Mouse (Mus musculus) liver, adult 2 months (tissue): ENCODE measurements around the gene Slc30a2. TPM values are rescaled to one million over a fixed set of nuclear protein-coding genes. Genes with fewer than 3 reads are reported as not detected.
"Not testable (repeated sequence)": the region's sequence is repeated elsewhere in the genome, so short reads cannot be mapped to it uniquely, and the experiment has no call there.

Source experiments
- DNase-seq: peaks from one replicate; pipeline ENCODE4 v3.0.0-alpha.2; 2011; ENCODE audit warnings: low read depth, low spot score; ENCODE audit errors: extremely low read depth
- H3K27ac ChIP-seq: fragments of 200-500 bp; replicated peaks from 2 replicates; pipeline ENCODE4 v1.5.1; 2012; ENCODE audit warnings: low read depth, mild to moderate bottlenecking, control low read depth, inconsistent platforms, low read length; ENCODE audit not compliant: insufficient read depth
- H3K27me3 ChIP-seq: fragments of 200-500 bp; 2 replicates; pipeline ENCODE4 v1.6.1; 2012; ENCODE audit warnings: mild to moderate bottlenecking, moderate library complexity, low read length, inconsistent platforms; ENCODE audit not compliant: control insufficient read depth, insufficient read depth
- H3K36me3 ChIP-seq: fragments of 200-500 bp; 2 replicates; pipeline ENCODE4 v1.6.1; 2012; ENCODE audit warnings: low read length, inconsistent platforms; ENCODE audit not compliant: control insufficient read depth, insufficient read depth
- H3K4me1 ChIP-seq: fragments of 200-500 bp; 2 replicates; pipeline ENCODE4 v1.6.1; 2011; ENCODE audit warnings: low read length; ENCODE audit not compliant: control insufficient read depth, insufficient read depth
- H3K4me3 ChIP-seq: fragments of 200-500 bp; 2 replicates; pipeline ENCODE4 v1.5.1; 2011; ENCODE audit warnings: low read depth, mild to moderate bottlenecking, control low read depth, low read length, moderate library complexity; ENCODE audit not compliant: insufficient read depth
- H3K79me2 ChIP-seq: fragments of 200-500 bp; 2 replicates; pipeline ENCODE4 v1.6.1; 2012; ENCODE audit warnings: inconsistent platforms, mild to moderate bottlenecking, low read length, moderate library complexity; ENCODE audit not compliant: control insufficient read depth, insufficient read depth
- H3K9ac ChIP-seq: fragments of 200-500 bp; 2 replicates; pipeline ENCODE4 v1.6.1; 2012; ENCODE audit warnings: low read depth, mild to moderate bottlenecking, control low read depth, inconsistent platforms, low read length
- CTCF ChIP-seq: fragments of 200-500 bp; IDR thresholded peaks from 2 replicates; pipeline ENCODE4 v1.5.1; 2011; ENCODE audit warnings: low read depth, low read length, control low read depth
- POLR2A ChIP-seq: fragments of 200-500 bp; IDR thresholded peaks from 2 replicates; pipeline ENCODE4 v1.6.1; 2011; ENCODE audit warnings: low read length, control low read depth; ENCODE audit not compliant: insufficient read depth; ENCODE audit errors: extremely low read depth
- WGBS: fragments of 180-500 bp; shearing (Covaris S2); methylation state at CpG from one replicate; pipeline ENCODE4 v1.1.7; 2018; 5-methylcytosine and 5-hydroxymethylcytosine counted together
- polyA plus RNA-seq: library from polyadenylated mRNA; depleted of rRNA; stranded (reverse); fragments of >200 nt; gene quantifications from 2 replicates; pipeline ENCODE4 v1.2.3, GENCODE M21; 2012; rRNA removed
- total RNA-seq: library from RNA; depleted of rRNA; stranded (reverse); fragments of >200 nt; gene quantifications from 2 replicates; pipeline ENCODE4 v1.2.3, GENCODE M21; 2014; rRNA removed

The Slc30a2 gene
- total RNA-seq (under 0.01 and 0.07 TPM in 2 replicates), polyA plus RNA-seq (not detected in 2 replicates)

GRCm38 (mm10) chr4:134343071-134344031, at the start of gene Slc30a2:
Gene Slc30a2 (plus strand): TSS chr4:134343181.
- Histone ChIP-seq H3K27me3 (peaks cover 14% of the 10 kb centered on the region), H3K4me1 (no peaks in the 10 kb centered on the region), H3K36me3 (no peaks in the 10 kb centered on the region), H3K9ac (no peak within 1 kb of the TSS), H3K79me2 (no peaks in the 10 kb centered on the region), H3K27ac (no peak within 1 kb of the TSS), H3K4me3 (no peak within 1 kb of the TSS)
- WGBS, result 4% methylated on average over 61 of the region's 61 CpGs
- DNase-seq, result no peak
- TF ChIP-seq CTCF, result no peak
- TF ChIP-seq POLR2A, result no peak

- no peak for DNase-seq
- H3K36me3 ChIP-seq, result no peaks in the 10 kb centered on the region
- 62% methylated on average over 9 of the region's 9 CpGs for WGBS
- no peaks in the 10 kb centered on the region for H3K4me1 ChIP-seq
- 0 out of 2 replicates have a peak, but pooled peaks cover 2% of the 10 kb centered on the region for H3K27me3 ChIP-seq
- TF ChIP-seq POLR2A (no peak), CTCF (no peak)
- H3K79me2 ChIP-seq, result no peaks in the 10 kb centered on the region
- H3K9ac ChIP-seq, result no peak overlapping the region
- no peak overlapping the region for H3K4me3 ChIP-seq
- H3K27ac ChIP-seq, result no peak overlapping the region
These were observed 49.3 kb upstream of the Slc30a2 start for GRCm38 (mm10) chr4:134293692-134294163.

- H3K36me3 ChIP-seq, H3K4me1 ChIP-seq, H3K27me3 ChIP-seq, H3K9ac ChIP-seq, H3K4me3 ChIP-seq, DNase-seq, H3K79me2 ChIP-seq, H3K27ac ChIP-seq: not testable (repeated sequence)
- WGBS, result 92% methylated on average over 4 of the region's 4 CpGs
These were observed 46.9 kb upstream of the Slc30a2 start for GRCm38 (mm10) chr4:134296096-134296495.

- 91% methylated on average over 4 of the region's 4 CpGs for WGBS
- H3K4me1 ChIP-seq, result no peaks in the 10 kb centered on the region
- H3K9ac ChIP-seq, result no peak overlapping the region
- H3K79me2 ChIP-seq, result no peaks in the 10 kb centered on the region
- no peak overlapping the region for H3K27ac ChIP-seq
- no peak for DNase-seq
- TF ChIP-seq CTCF, result no peak
- no peak for TF ChIP-seq POLR2A
- no peaks in the 10 kb centered on the region for H3K36me3 ChIP-seq
- H3K27me3 ChIP-seq, result 0 out of 2 replicates have a peak, but pooled peaks cover 2% of the 10 kb centered on the region
- H3K4me3 ChIP-seq, result no peak overlapping the region
These were observed 46.5 kb upstream of the Slc30a2 start for GRCm38 (mm10) chr4:134296523-134296922.

- Histone ChIP-seq H3K79me2 (no peaks in the 10 kb centered on the region), H3K4me3 (no peak overlapping the region), H3K27ac (no peak overlapping the region), H3K9ac (no peak overlapping the region), H3K4me1 (no peaks in the 10 kb centered on the region), H3K36me3 (no peaks in the 10 kb centered on the region), H3K27me3 (0 out of 2 replicates have a peak, but pooled peaks cover 2% of the 10 kb centered on the region)
- TF ChIP-seq CTCF (no peak), POLR2A (no peak)
- no peak for DNase-seq
- 93% methylated on average over 8 of the region's 8 CpGs for WGBS
These were observed 45.6 kb upstream of the Slc30a2 start for GRCm38 (mm10) chr4:134297369-134297768.
